Mouse (Mus musculus) testis, adult 2 months (tissue): ENCODE measurements at regions not wholly inside any gene's neighbourhood (a gene's known extent, or its start where the extent isn't known, plus 50 kb on each side); places are given as distances from the start of the nearest gene placed in this dataset.

ENCODE experiments used
- CTCF ChIP-seq: fragments of 200-500 bp; IDR thresholded peaks from 2 replicates; pipeline ENCODE4 v1.5.1; 2012; ENCODE audit warnings: low read depth, mild to moderate bottlenecking, inconsistent platforms, low read length, moderate library complexity; ENCODE audit not compliant: control insufficient read depth, insufficient read depth, insufficient replicate concordance
- POLR2A ChIP-seq: fragments of 200-500 bp; IDR thresholded peaks from 2 replicates; pipeline ENCODE4 v1.6.1; 2012; ENCODE audit warnings: low read depth, mild to moderate bottlenecking, inconsistent platforms, low read length, moderate library complexity; ENCODE audit not compliant: control insufficient read depth

DNA sequence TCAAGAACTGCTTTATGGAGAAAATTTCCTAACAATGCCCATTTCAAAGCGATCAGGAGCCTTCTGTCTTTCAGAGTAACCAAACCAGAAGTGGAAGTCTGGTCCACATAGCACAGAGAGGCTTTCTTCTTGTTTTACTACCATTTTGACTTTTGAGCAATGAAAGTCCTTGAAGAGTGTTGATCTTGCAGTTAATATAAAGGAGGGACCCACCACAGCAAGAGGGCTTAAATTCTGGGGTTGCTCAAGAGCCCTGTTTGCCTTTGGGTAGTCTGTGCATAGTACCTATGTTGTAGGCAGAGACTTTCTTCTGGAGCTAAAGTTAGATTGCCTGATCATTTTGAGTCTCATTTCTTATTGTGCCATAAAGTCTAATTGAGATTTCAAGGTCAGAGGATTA is 251.7 kb upstream of the Tle4 start:
- TF ChIP-seq CTCF, result no peak
- TF ChIP-seq POLR2A, result no peak
